Mouse (Mus musculus) forelimb bud, embryonic 11.5 days (tissue): ENCODE data around the gene Reep1.
"Not testable (repeated sequence)": the region's sequence is repeated elsewhere in the genome, so short reads cannot be mapped to it uniquely, and the experiment has no call there.

Source experiments
- DNase-seq: peaks from one replicate; pipeline ENCODE4 v3.0.0-alpha.2; 2012; ENCODE audit warnings: low read depth, low spot score

Reep1 gene

GRCm38 (mm10) chr6:71840597-71841290, 133.4 kb downstream of the Reep1 start:
- DNase-seq, result no peak

DNA sequence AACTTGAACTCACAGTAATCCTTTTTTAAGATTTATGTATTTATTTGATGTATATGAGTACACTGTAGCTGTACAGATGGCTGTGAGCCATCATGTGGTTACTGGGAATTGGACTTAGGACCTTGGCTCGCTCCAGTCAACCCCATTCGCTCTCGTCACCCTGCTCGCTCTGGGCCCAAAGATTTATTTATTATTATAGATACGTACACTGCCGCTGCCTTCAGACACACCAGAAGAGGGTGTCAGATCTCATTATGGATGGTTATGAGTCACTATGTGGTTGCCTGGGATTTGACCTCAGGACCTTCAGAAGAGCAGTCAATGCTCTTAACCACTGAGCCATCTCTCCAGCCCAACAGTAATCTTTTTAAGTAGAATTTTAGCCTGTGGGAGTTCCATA, 139.5 kb downstream of the Reep1 start:
- DNase-seq, result not testable (repeated sequence)
